Mouse (Mus musculus) forebrain, embryonic 12.5 days (tissue): ENCODE data around the gene Ighmbp2. TPM values are rescaled to one million over a fixed set of nuclear protein-coding genes. Genes with fewer than 3 reads are reported as not detected.

ENCODE experiments used
- ATAC-seq: fragments of 200-750 bp; cut with Nextera tagmentation; 2 replicates; pipeline ENCODE4 v1.8.0; 2017; ENCODE audit warnings: moderate TSS enrichment; ENCODE audit not compliant: low FRiP score
- H3K27ac ChIP-seq: fragments of 300-500 bp; sonication (generic); 2 replicates; pipeline ENCODE4 v1.5.1; 2016; ENCODE audit warnings: mild to moderate bottlenecking
- H3K27me3 ChIP-seq: fragments of 300-500 bp; sonication (generic); 2 replicates; pipeline ENCODE4 v1.6.1; 2016; ENCODE audit warnings: mild to moderate bottlenecking
- H3K36me3 ChIP-seq: fragments of 300-500 bp; sonication (generic); replicated peaks from 2 replicates; pipeline ENCODE4 v1.6.1; 2016; ENCODE audit warnings: mild to moderate bottlenecking
- H3K4me1 ChIP-seq: fragments of 300-500 bp; sonication (generic); 2 replicates; pipeline ENCODE4 v1.6.1; 2016
- H3K4me2 ChIP-seq: fragments of 300-500 bp; sonication (generic); 2 replicates; pipeline ENCODE4 v1.6.1; 2016; ENCODE audit warnings: mild to moderate bottlenecking, moderate library complexity
- H3K4me3 ChIP-seq: fragments of 300-500 bp; sonication (generic); replicated peaks from 2 replicates; pipeline ENCODE4 v1.5.1; 2016; ENCODE audit warnings: mild to moderate bottlenecking
- H3K9ac ChIP-seq: fragments of 300-500 bp; sonication (generic); 2 replicates; pipeline ENCODE4 v1.6.1; 2016; ENCODE audit warnings: mild to moderate bottlenecking
- H3K9me3 ChIP-seq: fragments of 300-500 bp; sonication (generic); 2 replicates; pipeline ENCODE4 v1.6.1; 2016
- WGBS: fragments of 180-500 bp; shearing (Covaris S2); methylation state at CpG from one replicate; pipeline ENCODE4 v1.1.7; 2016; 5-methylcytosine and 5-hydroxymethylcytosine counted together
- polyA plus RNA-seq: library from polyadenylated mRNA; unstranded; fragments of >200 nt; fragmentation: Nextera tagmentation; extraction: Ambion mirVana; gene quantifications from 2 replicates; pipeline ENCODE4 v1.2.1, GENCODE M21; 2016

Gene Ighmbp2
- polyA plus RNA-seq, 1 experiment from 2014 or later = 11.3 TPM

DNA sequence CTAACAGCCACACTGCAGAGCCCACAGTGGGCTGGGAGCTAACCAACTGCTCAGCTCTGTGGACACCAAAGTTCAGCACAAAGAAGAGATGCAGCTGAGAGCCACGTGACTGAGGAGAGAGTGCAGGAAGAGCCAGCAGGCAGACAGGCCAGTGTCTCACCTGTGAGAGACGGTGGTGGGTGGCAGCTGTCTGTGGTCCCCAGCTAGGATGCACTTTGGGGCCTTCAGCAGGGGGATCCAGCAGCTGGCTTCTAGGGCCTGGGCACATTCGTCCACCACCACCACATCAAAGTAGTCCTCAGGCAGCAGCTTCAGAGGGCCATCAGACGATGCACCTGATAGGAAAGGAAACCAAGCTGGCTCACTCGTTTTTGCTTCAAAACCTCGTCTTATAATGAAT lies 11.5 kb downstream of the Ighmbp2 start:
- H3K27ac ChIP-seq = no peak overlapping the region
- H3K4me3 ChIP-seq = no peak overlapping the region
- H3K27me3 ChIP-seq = no peaks in the 10 kb centered on the region
- H3K9me3 ChIP-seq = no peaks in the 10 kb centered on the region
- WGBS = 91% methylated on average over 6 of the region's 6 CpGs
- no peaks in the 10 kb centered on the region for H3K4me1 ChIP-seq
- H3K4me2 ChIP-seq = no peak overlapping the region
- ATAC-seq = no peak
- H3K9ac ChIP-seq = no peak overlapping the region
- peaks cover 97% of the 10 kb centered on the region for H3K36me3 ChIP-seq

DNA sequence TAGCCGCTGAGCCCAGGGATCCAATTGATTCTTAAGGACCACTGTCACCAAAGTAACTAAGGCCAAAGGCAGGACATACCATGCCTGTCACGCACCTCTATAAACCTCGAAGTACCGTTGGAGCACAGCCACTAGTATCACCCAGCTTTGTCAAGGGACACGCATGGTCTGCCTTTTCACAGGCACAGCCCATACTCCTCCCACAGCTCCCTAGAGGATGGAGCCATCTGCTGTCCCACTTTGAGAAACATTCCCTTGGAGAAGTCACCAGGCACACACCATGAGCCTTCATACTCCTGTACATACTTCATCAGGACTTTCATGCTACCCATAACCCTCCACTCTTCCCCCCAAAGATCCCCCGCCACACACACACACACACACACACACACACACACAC lies 13.0 kb downstream of the Ighmbp2 start:
- H3K9me3 ChIP-seq = no peaks in the 10 kb centered on the region
- H3K9ac ChIP-seq = no peak overlapping the region
- no peak for ATAC-seq
- H3K27me3 ChIP-seq = no peaks in the 10 kb centered on the region
- no peak overlapping the region for H3K4me2 ChIP-seq
- H3K4me1 ChIP-seq = no peaks in the 10 kb centered on the region
- no peak overlapping the region for H3K4me3 ChIP-seq
- H3K27ac ChIP-seq = no peak overlapping the region
- peaks cover 100% of the 10 kb centered on the region for H3K36me3 ChIP-seq
- WGBS = 92% methylated on average over 6 of the region's 6 CpGs

DNA sequence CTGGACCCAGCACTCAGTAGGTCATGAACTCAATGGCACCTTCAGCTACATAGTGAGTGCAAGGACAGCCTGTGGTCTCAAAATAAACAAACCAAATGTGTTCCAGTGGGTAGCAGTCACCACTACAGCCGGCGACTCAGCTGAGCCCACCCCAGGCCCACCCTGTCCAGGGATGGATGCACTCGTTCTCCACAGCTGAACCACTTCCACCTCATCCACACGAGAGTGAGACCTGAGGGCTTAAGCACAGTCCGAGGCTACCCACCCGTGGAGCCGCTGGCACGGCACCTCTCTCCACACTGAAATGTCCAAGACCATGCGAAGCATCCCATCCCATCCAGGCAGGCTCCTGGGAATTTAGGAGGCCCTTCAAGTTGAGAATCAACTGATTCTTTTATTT lies 13.5 kb downstream of the Ighmbp2 start:
- Histone ChIP-seq H3K4me1 (no peaks in the 10 kb centered on the region), H3K4me3 (no peak overlapping the region), H3K27me3 (no peaks in the 10 kb centered on the region), H3K36me3 (peaks cover 100% of the 10 kb centered on the region), H3K9ac (no peak overlapping the region), H3K4me2 (no peak overlapping the region), H3K9me3 (no peaks in the 10 kb centered on the region), H3K27ac (no peak overlapping the region)
- WGBS = 94% methylated on average over 9 of the region's 9 CpGs
- no peak for ATAC-seq

GRCm38 (mm10) chr19:3268218-3268980 lies 14.4 kb downstream of the Ighmbp2 start:
- WGBS = 95% methylated on average over 17 of the region's 17 CpGs
- H3K9me3 ChIP-seq = no peaks in the 10 kb centered on the region
- H3K27me3 ChIP-seq = no peaks in the 10 kb centered on the region
- peaks cover 100% of the 10 kb centered on the region for H3K36me3 ChIP-seq
- no peak overlapping the region for H3K4me3 ChIP-seq
- no peak for ATAC-seq
- no peak overlapping the region for H3K27ac ChIP-seq
- H3K4me1 ChIP-seq = no peaks in the 10 kb centered on the region
- no peak overlapping the region for H3K9ac ChIP-seq
- H3K4me2 ChIP-seq = no peak overlapping the region

DNA sequence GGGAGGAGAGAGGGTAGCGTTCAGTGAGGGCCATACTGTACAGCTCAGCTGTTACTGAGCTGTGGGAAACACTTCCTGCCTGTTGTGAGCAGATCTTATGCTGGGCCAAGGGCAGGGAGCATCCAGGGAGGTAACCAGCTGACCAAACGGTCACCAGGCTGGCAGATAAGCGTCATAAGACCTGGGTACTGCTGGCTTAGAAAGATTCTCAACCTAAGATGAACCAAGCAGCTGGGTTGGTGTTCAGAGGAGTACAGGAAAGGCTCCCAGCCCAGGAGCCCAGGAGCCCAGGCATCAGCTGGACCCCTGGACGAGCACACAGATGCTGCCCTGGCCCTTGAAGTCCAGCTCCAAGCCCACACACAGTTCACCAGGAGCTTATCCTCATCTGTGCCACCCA lies 15.5 kb downstream of the Ighmbp2 start:
- H3K36me3 ChIP-seq = peaks cover 89% of the 10 kb centered on the region
- H3K27me3 ChIP-seq = no peaks in the 10 kb centered on the region
- no peak overlapping the region for H3K9ac ChIP-seq
- ATAC-seq = no peak
- H3K4me3 ChIP-seq = no peak overlapping the region
- H3K4me1 ChIP-seq = no peaks in the 10 kb centered on the region
- H3K9me3 ChIP-seq = no peaks in the 10 kb centered on the region
- no peak overlapping the region for H3K4me2 ChIP-seq
- 85% methylated on average over 4 of the region's 4 CpGs for WGBS
- H3K27ac ChIP-seq = no peak overlapping the region

DNA sequence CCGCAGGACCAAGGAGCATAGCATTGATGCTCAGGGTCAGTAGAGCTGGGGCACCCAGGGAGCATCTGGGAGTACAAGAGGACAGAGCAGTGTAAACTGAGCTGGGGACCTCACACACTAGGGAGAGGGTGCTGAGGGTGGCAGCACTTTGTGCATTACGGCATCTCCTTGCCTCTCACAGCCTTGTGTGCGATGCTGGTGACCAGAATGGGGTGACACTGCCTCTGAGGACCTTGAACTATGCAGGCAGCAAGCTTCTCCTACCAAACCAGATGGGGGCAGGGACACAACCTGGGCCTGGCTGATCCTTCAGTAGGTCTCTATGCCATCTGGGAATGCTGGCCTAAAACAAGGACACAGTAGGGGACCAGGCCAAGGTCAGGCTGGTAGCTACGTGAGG lies 16.1 kb downstream of the Ighmbp2 start:
- Histone ChIP-seq H3K4me2 (no peak overlapping the region), H3K9me3 (no peaks in the 10 kb centered on the region), H3K9ac (no peak overlapping the region), H3K27me3 (no peaks in the 10 kb centered on the region), H3K36me3 (peaks cover 89% of the 10 kb centered on the region), H3K27ac (no peak overlapping the region), H3K4me3 (no peak overlapping the region), H3K4me1 (no peaks in the 10 kb centered on the region)
- no peak for ATAC-seq
- 87% methylated on average over 4 of the region's 4 CpGs for WGBS

- ATAC-seq = no peak
- Histone ChIP-seq H3K9ac (no peak overlapping the region), H3K4me2 (no peak overlapping the region), H3K27me3 (no peaks in the 10 kb centered on the region), H3K4me1 (no peaks in the 10 kb centered on the region), H3K27ac (no peak overlapping the region), H3K4me3 (no peak overlapping the region), H3K36me3 (peaks cover 89% of the 10 kb centered on the region), H3K9me3 (no peaks in the 10 kb centered on the region)
- WGBS = 90% methylated on average over 5 of the region's 5 CpGs
Observed at GRCm38 (mm10) chr19:3266136-3266535, 16.7 kb downstream of the Ighmbp2 start.

GRCm38 (mm10) chr19:3265180-3265579 lies 17.6 kb downstream of the Ighmbp2 start:
- H3K36me3 ChIP-seq = peaks cover 89% of the 10 kb centered on the region
- no peaks in the 10 kb centered on the region for H3K27me3 ChIP-seq
- no peaks in the 10 kb centered on the region for H3K9me3 ChIP-seq
- no peak overlapping the region for H3K4me3 ChIP-seq
- ATAC-seq = no peak
- no peak overlapping the region for H3K27ac ChIP-seq
- WGBS = 95% methylated on average over 9 of the region's 9 CpGs
- no peaks in the 10 kb centered on the region for H3K4me1 ChIP-seq
- no peak overlapping the region for H3K4me2 ChIP-seq
- no peak overlapping the region for H3K9ac ChIP-seq

DNA sequence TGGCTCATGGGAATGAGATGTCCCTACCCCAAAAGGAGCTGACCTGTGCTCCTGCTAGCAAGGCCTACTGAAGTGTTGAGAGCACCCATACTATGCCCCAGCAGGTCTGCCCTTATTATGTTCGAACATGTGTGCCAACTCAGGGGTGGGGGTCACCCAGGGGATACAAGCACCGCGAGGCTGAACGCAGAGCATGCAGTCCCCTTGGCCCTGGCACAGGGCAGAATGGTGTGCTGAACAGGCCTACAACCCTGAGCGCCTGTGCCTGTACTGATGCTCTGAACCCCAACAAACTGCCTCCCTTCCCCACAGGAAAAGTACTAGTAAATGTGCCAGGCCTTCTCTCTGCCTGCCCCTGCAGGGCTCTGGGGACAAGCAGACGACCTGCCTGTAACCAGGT lies 18.5 kb downstream of the Ighmbp2 start:
- H3K9ac ChIP-seq = no peak overlapping the region
- no peaks in the 10 kb centered on the region for H3K9me3 ChIP-seq
- no peak for ATAC-seq
- no peaks in the 10 kb centered on the region for H3K4me1 ChIP-seq
- H3K4me3 ChIP-seq = no peak overlapping the region
- no peak overlapping the region for H3K4me2 ChIP-seq
- H3K27ac ChIP-seq = no peak overlapping the region
- no peaks in the 10 kb centered on the region for H3K27me3 ChIP-seq
- H3K36me3 ChIP-seq = peaks cover 88% of the 10 kb centered on the region
- WGBS = 95% methylated on average over 6 of the region's 6 CpGs

GRCm38 (mm10) chr19:3261764-3262525 lies 20.9 kb downstream of the Ighmbp2 start:
- H3K4me2 ChIP-seq = no peak overlapping the region
- H3K36me3 ChIP-seq = peaks cover 64% of the 10 kb centered on the region
- H3K9me3 ChIP-seq = no peaks in the 10 kb centered on the region
- H3K27me3 ChIP-seq = no peaks in the 10 kb centered on the region
- ATAC-seq = no peak
- no peak overlapping the region for H3K9ac ChIP-seq
- no peak overlapping the region for H3K27ac ChIP-seq
- H3K4me1 ChIP-seq = no peaks in the 10 kb centered on the region
- 86% methylated on average over 12 of the region's 12 CpGs for WGBS
- H3K4me3 ChIP-seq = no peak overlapping the region

DNA sequence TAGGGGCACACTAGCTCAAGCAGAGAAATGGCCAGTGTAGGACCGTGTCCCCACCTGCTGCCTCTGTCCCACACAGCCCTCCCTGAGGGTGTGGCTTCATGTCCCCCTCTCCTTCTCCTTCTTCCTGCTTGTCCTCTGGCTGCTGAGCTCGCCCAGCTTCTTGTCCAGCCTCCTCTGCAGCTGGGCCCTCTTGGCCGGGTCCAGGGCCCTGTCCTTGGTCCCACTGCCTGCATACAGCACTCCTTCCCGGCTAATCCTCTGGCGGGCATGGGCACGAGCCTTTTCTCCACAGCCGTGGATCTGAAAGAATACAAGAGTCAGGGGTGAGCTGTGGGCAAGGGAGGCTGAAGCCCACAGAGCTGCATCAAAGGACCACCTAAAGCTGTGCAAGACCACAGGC lies 21.5 kb downstream of the Ighmbp2 start:
- no peak overlapping the region for H3K4me3 ChIP-seq
- H3K9me3 ChIP-seq = no peaks in the 10 kb centered on the region
- no peaks in the 10 kb centered on the region for H3K4me1 ChIP-seq
- H3K27me3 ChIP-seq = no peaks in the 10 kb centered on the region
- peaks cover 58% of the 10 kb centered on the region for H3K36me3 ChIP-seq
- H3K27ac ChIP-seq = no peak overlapping the region
- ATAC-seq = no peak
- WGBS = 91% methylated on average over 7 of the region's 7 CpGs
- no peak overlapping the region for H3K9ac ChIP-seq
- H3K4me2 ChIP-seq = no peak overlapping the region

GRCm38 (mm10) chr19:3260591-3260990 lies 22.2 kb downstream of the Ighmbp2 start:
- 83% methylated on average over 3 of the region's 3 CpGs for WGBS
- Histone ChIP-seq H3K36me3 (peaks cover 51% of the 10 kb centered on the region), H3K4me3 (no peak overlapping the region), H3K4me1 (no peaks in the 10 kb centered on the region), H3K4me2 (no peak overlapping the region), H3K9ac (no peak overlapping the region), H3K27ac (no peak overlapping the region), H3K27me3 (no peaks in the 10 kb centered on the region), H3K9me3 (no peaks in the 10 kb centered on the region)
- no peak for ATAC-seq

GRCm38 (mm10) chr19:3260016-3260415 lies 22.8 kb downstream of the Ighmbp2 start:
- ATAC-seq = no peak
- peaks cover 45% of the 10 kb centered on the region for H3K36me3 ChIP-seq
- 95% methylated on average over 8 of the region's 8 CpGs for WGBS

More at GRCm38 (mm10) chr19:3260016-3260415, 22.8 kb downstream of the Ighmbp2 start:
- Histone ChIP-seq H3K4me1 (no peaks in the 10 kb centered on the region), H3K27ac (no peak overlapping the region), H3K9me3 (no peaks in the 10 kb centered on the region), H3K4me2 (no peak overlapping the region), H3K9ac (no peak overlapping the region), H3K27me3 (no peaks in the 10 kb centered on the region), H3K4me3 (no peak overlapping the region)
